Mouse (Mus musculus): Measurements from ENCODE around the gene Prtn3. TPM values are rescaled to one million over a fixed set of nuclear protein-coding genes. Genes with fewer than 3 reads are reported as not detected.
A peak's percentile ranks its signal among the peaks of the same experiment; 100 is the strongest.
"Not testable (repeated sequence)": the region's sequence is repeated elsewhere in the genome, so short reads cannot be mapped to it uniquely, and the experiment has no call there.

Gene Prtn3
- polyA plus RNA-seq, 1 experiment: not detected

GRCm38 (mm10) chr10:79879527-79879926 lies 5.3 kb downstream of the Prtn3 start:
- 62% methylated on average over 3 of the region's 3 CpGs for WGBS
- peaks cover 32% of the 10 kb centered on the region for H3K4me1 ChIP-seq (ENCODE audit: control insufficient read depth, insufficient read depth, low read length)
- no peak overlapping the region for H3K4me3 ChIP-seq (ENCODE audit: insufficient read depth, low read depth, low read length)
- TF ChIP-seq POLR2A (IDR thresholded peaks at IDR 0.05; ENCODE audit: insufficient read depth, low read depth, low read length) (no peak), CTCF (IDR thresholded peaks at IDR 0.05; ENCODE audit: insufficient read depth, low read depth, low read length) (no peak)
- no peak overlapping the region for H3K27ac ChIP-seq (ENCODE audit: insufficient read depth, low read depth, low read length)

GRCm38 (mm10) chr10:79880721-79881120 lies 6.4 kb downstream of the Prtn3 start:
- no peak for TF ChIP-seq CTCF (IDR thresholded peaks at IDR 0.05; ENCODE audit: insufficient read depth, low read depth, low read length)
- TF ChIP-seq POLR2A (IDR thresholded peaks at IDR 0.05; ENCODE audit: insufficient read depth, low read depth, low read length): no peak
- Histone ChIP-seq H3K4me3 (ENCODE audit: insufficient read depth, low read depth, low read length) (no peak overlapping the region), H3K4me1 (ENCODE audit: control insufficient read depth, insufficient read depth, low read length) (peaks cover 25% of the 10 kb centered on the region), H3K27ac (ENCODE audit: insufficient read depth, low read depth, low read length) (no peak overlapping the region)
- WGBS: 27% methylated on average over 9 of the region's 9 CpGs

- TF ChIP-seq CTCF (IDR thresholded peaks at IDR 0.05; ENCODE audit: insufficient read depth, low read depth, low read length) (no peak), POLR2A (IDR thresholded peaks at IDR 0.05; ENCODE audit: insufficient read depth, low read depth, low read length) (no peak)
- H3K4me1 ChIP-seq (ENCODE audit: control insufficient read depth, insufficient read depth, low read length): peaks cover 25% of the 10 kb centered on the region
- H3K27ac ChIP-seq (ENCODE audit: insufficient read depth, low read depth, low read length): no peak overlapping the region
- H3K4me3 ChIP-seq (ENCODE audit: insufficient read depth, low read depth, low read length): no peak overlapping the region
- WGBS: 22% methylated on average over 22 of the region's 22 CpGs
Measured at GRCm38 (mm10) chr10:79881981-79882380, 7.7 kb downstream of the Prtn3 start.

- WGBS: 17% methylated on average over 22 of the region's 22 CpGs
- Histone ChIP-seq H3K4me3 (ENCODE audit: insufficient read depth, low read depth, low read length) (no peak overlapping the region), H3K4me1 (ENCODE audit: control insufficient read depth, insufficient read depth, low read length) (peaks cover 25% of the 10 kb centered on the region), H3K27ac (ENCODE audit: insufficient read depth, low read depth, low read length) (no peak overlapping the region)
- TF ChIP-seq POLR2A (IDR thresholded peaks at IDR 0.05; ENCODE audit: insufficient read depth, low read depth, low read length): no peak
- TF ChIP-seq CTCF (IDR thresholded peaks at IDR 0.05; ENCODE audit: insufficient read depth, low read depth, low read length): peak; percentile 67
Measured at GRCm38 (mm10) chr10:79883297-79884084, 9.2 kb downstream of the Prtn3 start.

GRCm38 (mm10) chr10:79884446-79884845 lies 10.2 kb downstream of the Prtn3 start:
- 35% methylated on average over 4 of the region's 4 CpGs for WGBS
- Histone ChIP-seq H3K4me3 (ENCODE audit: insufficient read depth, low read depth, low read length) (no peak overlapping the region), H3K27ac (ENCODE audit: insufficient read depth, low read depth, low read length) (no peak overlapping the region), H3K4me1 (ENCODE audit: control insufficient read depth, insufficient read depth, low read length) (peaks cover 22% of the 10 kb centered on the region)
- no peak for TF ChIP-seq POLR2A (IDR thresholded peaks at IDR 0.05; ENCODE audit: insufficient read depth, low read depth, low read length)
- no peak for TF ChIP-seq CTCF (IDR thresholded peaks at IDR 0.05; ENCODE audit: insufficient read depth, low read depth, low read length)

- not testable (repeated sequence) for H3K4me3 ChIP-seq (ENCODE audit: insufficient read depth, low read depth, low read length); H3K27ac ChIP-seq (ENCODE audit: insufficient read depth, low read depth, low read length)
- WGBS: 76% methylated on average over 3 of the region's 3 CpGs
- peaks cover 21% of the 10 kb centered on the region for H3K4me1 ChIP-seq (ENCODE audit: control insufficient read depth, insufficient read depth, low read length)
Measured at GRCm38 (mm10) chr10:79884938-79885337, 10.7 kb downstream of the Prtn3 start.

GRCm38 (mm10) chr10:79886054-79886453 lies 11.8 kb downstream of the Prtn3 start, which contains the start of gene Elane:
Elane (plus strand) TSS chr10:79886247.
- no peak within 1 kb of the TSS for H3K27ac ChIP-seq (ENCODE audit: insufficient read depth, low read depth, low read length)
- 84% methylated on average over 6 of the region's 6 CpGs for WGBS
- TF ChIP-seq CTCF (IDR thresholded peaks at IDR 0.05; ENCODE audit: insufficient read depth, low read depth, low read length): no peak
- no peak for TF ChIP-seq POLR2A (IDR thresholded peaks at IDR 0.05; ENCODE audit: insufficient read depth, low read depth, low read length)
- H3K4me3 ChIP-seq (ENCODE audit: insufficient read depth, low read depth, low read length): no peak within 1 kb of the TSS
- peaks cover 14% of the 10 kb centered on the region for H3K4me1 ChIP-seq (ENCODE audit: control insufficient read depth, insufficient read depth, low read length)

GRCm38 (mm10) chr10:79886611-79887010 lies 12.3 kb downstream of the Prtn3 start:
- peaks cover 13% of the 10 kb centered on the region for H3K4me1 ChIP-seq (ENCODE audit: control insufficient read depth, insufficient read depth, low read length)
- no peak overlapping the region for H3K4me3 ChIP-seq (ENCODE audit: insufficient read depth, low read depth, low read length)
- 86% methylated on average over 8 of the region's 8 CpGs for whole genome bisulfite sequencing
- no peak for TF ChIP-seq POLR2A (IDR thresholded peaks at IDR 0.05; ENCODE audit: insufficient read depth, low read depth, low read length)
- TF ChIP-seq CTCF (IDR thresholded peaks at IDR 0.05; ENCODE audit: insufficient read depth, low read depth, low read length): no peak
- no peak overlapping the region for H3K27ac ChIP-seq (ENCODE audit: insufficient read depth, low read depth, low read length)

- WGBS: 84% methylated on average over 2 of the region's 2 CpGs
- no peak overlapping the region for H3K4me3 ChIP-seq (ENCODE audit: insufficient read depth, low read depth, low read length)
- H3K4me1 ChIP-seq (ENCODE audit: control insufficient read depth, insufficient read depth, low read length): no peaks in the 10 kb centered on the region
- no peak for TF ChIP-seq POLR2A (IDR thresholded peaks at IDR 0.05; ENCODE audit: insufficient read depth, low read depth, low read length)
- TF ChIP-seq CTCF (IDR thresholded peaks at IDR 0.05; ENCODE audit: insufficient read depth, low read depth, low read length): no peak
- H3K27ac ChIP-seq (ENCODE audit: insufficient read depth, low read depth, low read length): no peak overlapping the region
Measured at GRCm38 (mm10) chr10:79889386-79889785, 15.1 kb downstream of the Prtn3 start.

Measured in olfactory bulb, adult 2 months (tissue).